Mouse (Mus musculus): ENCODE measurements at regions not wholly inside any gene's neighbourhood (a gene's known extent, or its start where the extent isn't known, plus 50 kb on each side); places are given as distances from the start of the nearest gene placed in this dataset.

DNA sequence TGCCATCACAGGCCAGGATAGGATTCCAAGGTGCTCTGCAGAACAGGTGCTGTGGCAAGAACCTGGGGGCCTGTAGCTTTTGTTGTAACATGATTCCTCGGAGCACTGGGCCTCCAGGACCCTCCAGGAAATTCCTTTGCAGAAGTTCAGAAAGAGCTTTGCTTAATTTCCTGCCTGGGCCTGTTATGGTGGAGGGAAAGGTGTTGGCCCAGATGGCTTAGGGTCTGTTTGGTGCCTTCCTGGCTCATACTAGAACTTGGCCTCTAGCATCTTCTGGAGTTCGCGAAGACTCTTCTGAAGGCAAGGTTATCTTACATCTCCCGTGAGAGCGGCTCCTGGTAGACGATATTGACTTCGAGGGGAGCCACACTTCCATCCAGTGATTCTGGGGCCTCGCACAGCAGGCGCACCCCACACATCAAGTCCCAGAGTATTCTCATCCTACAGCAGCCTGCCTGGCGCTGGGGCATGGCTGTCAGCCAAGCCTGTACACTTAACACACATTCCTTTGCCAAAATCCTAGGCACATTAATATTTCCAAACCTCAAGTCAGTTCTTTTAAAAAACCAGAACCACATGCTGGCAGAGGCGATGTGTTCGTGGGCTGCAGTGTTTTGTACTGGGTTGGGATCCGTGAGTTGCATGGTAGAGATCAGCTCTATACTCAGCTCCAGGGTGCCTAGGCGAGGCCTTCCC is 54.5 kb upstream of the Cxcl14 start:
- DNase-seq = peak; percentile 64

DNA sequence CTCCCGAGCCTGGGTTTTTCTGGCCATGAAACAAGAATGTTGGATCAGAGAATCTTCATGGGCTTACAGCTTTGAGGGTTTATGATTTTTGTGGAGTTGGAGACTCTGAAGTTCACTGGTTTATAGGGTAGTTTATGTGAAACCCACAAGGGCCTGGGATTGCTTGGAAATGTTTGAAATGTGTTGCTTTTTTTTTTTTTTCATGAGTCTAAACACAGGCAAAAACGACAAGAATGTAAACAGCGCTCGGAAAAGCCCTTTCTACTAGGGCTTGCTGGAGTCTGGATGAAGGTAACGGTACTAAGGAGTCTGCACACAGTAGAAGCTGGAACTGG is 55.0 kb upstream of the Cxcl14 start:
- DNase-seq = no peak

DNA sequence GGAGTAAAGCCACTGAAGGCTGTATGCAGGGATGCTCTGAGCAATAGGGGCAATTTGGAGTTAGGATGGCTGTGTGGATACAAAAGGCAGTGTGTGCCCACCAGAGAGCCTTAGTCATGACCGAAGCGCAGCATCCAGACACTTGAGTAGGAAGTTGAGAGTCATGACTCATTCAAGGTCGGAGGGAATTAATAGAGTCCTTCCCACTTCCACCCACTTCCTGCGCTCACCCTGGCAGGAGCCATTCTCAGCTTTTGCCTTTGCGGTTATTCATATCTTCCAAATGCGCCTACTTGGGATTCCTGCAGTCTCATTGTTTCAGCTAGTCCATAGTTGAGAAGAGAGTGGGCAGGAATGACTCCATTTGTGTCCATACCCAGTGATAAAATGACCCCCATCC is 56.1 kb upstream of the Cxcl14 start:
- peak; percentile 78 for DNase-seq

DNA sequence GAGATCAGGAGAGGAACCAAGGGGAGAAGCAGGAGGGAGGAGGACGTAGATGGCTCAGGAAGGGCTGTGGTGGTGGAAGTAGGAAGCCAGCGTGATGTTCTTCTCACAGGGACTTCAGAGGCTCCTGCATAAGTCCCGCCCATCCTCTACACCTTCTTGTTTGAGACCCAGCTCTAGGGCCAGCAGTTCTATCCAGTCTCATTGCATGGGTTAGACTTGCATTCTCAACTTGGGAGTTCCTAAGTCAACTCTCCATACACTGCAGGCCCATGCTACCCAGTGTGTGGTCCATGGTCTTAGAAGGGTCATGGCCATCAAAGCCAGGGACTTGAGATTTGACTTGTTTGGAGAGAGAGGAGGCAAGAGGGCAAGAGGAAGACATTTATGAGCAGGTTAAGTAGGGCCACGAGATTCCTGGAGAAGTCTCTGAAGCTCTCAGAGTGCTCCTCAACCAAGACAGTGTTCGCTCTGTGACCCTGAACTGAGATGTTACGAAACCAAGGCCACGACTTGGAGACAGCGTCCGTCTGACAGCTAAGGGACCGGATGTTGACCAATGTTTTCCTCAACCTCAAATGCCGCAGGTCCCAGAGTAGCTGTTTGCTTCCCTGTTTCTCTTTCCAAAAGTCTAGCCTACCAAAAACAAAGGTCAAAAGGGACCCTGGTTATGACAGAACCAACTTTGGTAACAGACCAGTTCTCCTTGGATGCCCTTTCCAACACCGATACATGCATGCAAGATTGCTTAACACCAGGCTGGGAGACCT is 56.7 kb upstream of the Cxcl14 start:
- no peak for DNase-seq

DNA sequence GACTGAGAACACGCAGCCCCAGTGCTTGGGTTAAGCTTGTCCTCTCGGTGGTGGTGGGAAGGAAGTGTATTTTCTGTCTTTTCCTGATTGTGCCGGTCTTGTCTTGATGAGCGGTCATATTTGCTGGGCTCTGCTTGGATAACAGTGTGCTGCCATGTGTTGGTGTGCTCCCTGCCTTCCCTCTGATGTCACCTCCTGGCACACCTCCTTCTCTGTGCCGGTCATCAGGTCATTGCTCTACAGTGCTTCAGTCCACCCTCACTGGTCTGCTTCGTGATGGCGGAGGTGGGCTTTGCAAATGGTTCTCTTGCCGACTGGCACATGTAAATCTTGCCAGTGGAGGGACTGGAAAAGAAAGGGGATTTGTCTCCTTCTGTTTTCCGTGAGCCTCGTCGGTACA is 57.6 kb upstream of the Cxcl14 start:
- DNase-seq = no peak

DNA sequence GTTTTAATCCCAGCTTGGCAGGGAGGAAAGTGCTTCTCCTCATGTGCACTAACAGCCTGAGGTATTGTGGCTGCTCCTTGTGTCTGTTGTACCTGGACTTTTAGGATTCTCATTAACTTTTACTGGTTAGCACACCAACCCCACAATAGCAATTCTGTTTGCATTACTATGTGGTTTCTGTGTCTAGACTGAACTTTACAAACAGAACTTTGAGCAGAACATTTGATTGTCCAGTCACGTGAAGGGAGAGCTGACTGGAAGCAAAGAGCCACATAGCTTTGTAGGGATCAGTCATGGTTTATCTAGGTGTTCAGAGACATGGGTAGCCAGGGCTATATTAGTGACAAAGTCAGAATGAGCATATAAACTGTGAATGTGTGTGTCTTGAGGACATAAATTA is 58.3 kb upstream of the Cxcl14 start:
- no peak for DNase-seq

DNA sequence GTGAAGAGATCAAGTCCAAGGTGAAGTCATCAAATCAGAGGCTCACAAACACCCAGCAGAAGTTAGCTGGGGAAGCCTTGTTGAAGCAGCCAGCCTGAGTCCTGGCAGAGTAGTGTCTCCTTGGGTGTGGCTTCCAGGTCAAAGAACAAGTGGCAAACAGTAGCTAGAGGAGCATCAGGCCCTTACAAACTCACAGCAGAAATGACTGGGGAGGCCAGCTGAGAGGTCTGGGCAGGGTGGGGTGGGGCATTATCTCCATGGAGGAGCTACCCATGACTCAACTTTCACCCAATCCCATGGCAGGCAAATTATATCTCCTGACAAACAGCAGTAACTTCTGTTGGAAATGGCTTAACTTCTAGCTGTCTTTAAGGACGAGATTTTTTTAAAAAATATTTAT is 60.6 kb upstream of the Cxcl14 start:
- no peak for DNase-seq

DNA sequence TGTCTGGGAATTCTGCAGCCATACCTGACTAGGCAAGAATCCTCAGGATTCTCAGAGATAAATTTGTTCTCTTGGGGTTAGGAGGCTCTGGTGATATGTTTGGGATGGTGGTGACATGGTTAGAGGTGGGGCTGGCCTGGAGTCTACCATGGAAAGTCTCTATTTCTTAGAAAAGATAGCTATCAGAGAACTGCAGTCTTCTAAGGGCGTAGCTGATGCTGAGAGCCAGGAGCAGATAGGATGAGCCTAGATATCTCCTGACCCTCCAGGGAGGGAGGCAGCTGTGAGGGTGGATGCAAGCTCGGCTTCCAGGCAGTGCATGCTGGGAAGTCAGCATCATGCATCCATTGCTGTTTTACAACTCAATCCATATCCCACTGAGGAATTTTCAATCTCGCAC is 61.6 kb upstream of the Cxcl14 start:
- no peak for DNase-seq

DNA sequence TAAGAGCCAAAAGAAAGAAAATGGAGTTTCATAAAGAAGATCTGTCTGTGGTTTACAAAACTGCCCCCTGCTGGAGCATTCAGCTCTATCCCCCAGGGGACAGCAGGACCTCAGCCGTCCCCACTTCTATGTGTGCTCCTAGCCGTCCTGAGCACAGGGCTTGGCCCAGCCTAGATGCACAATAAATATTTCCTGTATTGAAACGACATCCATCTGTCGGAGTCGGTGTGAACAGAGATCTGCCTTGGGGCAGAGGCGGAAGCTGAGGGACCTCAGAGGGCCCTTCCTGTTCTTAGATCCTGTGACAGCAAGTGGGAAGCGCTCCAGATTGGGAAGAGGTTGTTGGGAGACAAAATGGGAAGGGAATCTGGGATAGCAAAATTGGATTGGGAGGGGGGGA is 62.5 kb upstream of the Cxcl14 start:
- DNase-seq = no peak

DNA sequence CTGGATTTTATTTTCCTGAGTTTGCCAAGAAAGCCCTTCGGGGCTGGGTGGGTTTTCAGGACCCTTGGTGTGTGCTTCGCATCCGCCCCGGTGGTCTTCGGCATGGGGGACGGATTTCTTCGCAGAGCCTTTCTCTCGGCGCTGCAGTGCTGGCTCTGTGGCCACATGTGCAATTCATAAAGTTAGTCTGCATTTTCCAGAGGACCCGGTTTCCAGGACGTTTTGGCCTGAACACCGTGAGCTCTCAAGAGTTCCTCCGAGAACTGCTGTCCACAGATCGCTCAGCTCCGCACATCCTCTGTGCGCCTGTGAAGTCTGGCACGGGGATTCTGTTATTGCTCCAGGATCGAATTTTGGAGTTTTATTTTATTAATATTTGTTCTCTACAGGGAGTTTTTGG is 63.2 kb upstream of the Cxcl14 start:
- no peak for DNase-seq

DNA sequence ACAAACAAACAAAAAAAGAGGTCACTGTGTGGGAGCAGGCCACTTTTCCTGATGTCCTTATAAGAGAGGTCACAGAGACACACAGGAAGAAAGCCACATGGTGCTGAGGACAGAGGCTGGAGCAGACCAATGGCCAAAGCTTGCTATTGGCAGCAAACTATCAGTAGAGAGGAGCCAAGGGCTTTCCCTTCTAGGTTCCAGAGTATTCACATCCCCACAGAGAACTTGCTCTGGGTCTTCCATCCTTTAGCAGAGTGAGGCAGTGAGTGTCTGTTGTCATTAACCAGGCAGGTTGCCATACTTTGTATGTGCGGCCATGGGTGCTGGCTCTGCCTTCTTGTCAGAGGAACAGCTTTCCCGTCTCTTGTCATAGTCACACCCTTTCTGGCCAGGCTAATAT is 64.5 kb upstream of the Cxcl14 start:
- DNase-seq = no peak

DNA sequence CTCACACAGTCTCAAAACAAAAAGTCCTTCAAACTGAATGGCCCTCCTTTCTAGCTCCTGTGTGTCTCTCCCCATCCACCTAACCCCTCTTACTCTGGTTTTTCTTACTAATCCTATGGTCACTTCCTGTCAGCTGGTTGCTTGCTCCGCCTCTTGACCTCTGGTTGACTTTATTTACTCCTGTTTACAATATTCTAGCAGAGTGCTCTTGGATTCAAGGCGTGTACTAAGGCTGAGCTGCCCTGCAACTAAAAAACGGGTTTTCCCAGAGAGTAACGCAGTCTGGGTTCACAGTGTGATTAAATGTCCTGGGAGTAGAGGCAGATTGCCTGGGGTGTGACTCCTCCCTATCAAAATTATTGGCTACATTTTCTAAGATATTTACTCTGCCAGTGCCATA is 64.2 kb upstream of the Gm3045 start:
- DNase-seq = no peak

DNA sequence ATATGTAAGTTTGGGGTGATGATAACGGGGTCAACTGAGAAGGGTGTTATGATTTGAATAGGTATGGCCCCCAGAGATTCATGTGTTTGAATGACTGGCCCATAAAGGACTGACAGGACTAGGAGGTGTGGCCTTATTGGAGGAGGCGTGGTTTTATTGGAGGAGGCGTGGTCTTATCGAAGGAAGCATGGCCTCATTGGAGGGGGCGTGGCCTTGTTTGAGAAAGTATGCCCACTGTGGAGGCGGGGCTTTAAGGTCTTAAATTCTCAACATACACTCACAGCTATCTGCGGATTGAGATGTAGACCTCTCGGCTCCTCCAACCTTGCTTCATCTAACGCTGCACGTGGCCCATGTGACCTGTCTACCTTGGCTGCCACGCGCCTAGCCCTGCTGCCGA is 63.7 kb upstream of the Gm3045 start:
- no peak for DNase-seq

DNA sequence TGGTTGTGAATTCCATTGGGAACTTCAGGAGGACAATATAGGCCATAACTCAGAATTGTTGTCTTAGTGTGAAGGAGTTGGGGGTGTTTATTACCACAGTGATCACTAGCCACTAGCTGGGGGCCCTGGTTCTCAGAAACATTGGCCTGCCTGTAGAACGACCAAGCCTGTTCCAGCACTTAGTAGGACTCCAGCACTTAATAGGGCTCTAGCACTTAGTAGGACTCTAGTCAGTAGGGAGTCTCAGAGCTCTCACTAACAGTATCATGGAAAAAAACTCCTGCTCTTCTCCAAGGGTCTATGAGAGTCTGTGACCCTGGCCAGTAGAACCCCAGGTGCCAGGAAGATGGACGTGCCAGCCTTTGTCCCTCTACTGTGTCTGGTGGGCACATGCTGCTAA is 56.8 kb upstream of the Gm3045 start:
- DNase-seq = no peak

DNA sequence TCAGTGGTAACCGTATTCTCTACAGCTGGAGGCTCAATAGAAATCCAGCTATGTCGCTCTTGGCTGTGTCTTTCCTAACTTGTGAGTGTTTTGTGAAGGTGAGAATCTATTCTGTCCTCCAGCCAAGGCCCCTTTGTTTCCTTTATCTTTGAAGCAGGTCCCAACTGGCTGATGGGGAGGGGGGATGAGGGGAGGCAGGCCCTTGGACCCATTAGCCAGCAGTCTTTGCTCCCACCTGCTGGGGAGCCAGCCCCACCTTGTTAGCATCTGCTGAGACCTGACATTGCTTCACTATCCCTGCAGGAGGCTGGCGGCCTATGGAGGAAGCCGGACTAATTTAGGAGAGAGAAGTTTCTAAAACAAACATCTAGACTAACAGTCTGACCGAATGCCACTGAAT is 55.0 kb upstream of the Gm3045 start:
- no peak for DNase-seq

DNA sequence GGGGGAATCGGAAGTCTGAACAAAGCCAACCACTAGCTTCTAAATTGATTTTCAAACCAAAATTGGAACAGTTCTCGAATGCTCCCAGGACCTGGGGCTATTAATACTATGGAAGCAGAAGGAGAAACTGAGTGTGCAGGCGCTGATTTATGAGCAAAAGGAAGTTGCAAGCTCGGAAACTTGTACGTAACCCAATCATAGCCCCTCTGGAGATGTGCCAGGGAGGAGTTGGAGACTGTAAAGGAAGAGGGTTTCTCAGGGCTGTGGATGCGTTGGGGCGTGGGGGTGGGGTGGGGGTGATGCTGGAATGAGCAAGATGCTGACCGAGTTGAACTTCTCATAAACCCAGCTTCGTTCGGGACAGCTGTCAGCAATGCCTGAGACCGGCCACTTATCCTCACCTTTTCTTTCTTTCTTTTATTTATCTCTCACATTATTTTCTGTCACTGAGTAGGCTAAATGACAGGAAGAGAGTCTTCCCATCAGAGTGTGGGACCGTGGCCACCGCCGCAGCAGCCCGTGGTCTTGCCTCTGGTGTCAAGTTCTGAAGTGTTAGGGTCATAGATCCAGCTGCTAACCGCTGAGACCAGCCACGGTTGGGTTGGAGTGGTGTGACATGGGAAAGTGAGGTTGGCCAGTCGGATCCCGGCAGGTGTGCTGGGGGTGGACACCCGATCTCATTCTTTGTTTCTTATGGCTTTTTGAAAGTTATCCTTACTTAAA is 54.2 kb upstream of the Gm3045 start:
- no peak for DNase-seq

DNA sequence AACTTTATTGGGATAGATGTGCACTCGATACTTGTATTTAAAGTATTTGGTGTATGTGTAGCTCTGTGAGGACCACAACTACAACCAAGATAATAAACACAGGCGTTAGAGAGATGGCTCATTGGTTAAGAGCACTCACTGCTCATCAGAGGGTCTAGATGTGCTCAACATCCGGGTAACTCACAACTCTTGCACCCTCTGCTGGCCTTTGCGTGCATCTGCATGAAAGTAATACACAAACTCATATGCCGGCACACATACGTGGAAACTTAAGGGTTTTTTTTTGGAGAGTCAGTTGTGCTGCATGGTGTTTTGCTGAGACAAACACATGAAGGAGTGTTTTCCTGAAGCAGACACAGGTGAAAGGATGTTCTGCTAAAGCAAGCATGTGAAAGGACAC is 53.7 kb upstream of the Gm3045 start:
- DNase-seq = no peak
